Mouse (Mus musculus) gastrocnemius, adult 8-10 months (tissue): Measurements from ENCODE around the gene Olfr1214. TPM values are rescaled to one million over a fixed set of nuclear protein-coding genes. Genes with fewer than 3 reads are reported as not detected.
"Not testable (repeated sequence)": the region's sequence is repeated elsewhere in the genome, so short reads cannot be mapped to it uniquely, and the experiment has no call there.

Experiments
- DNase-seq, 2 experiments: peaks; one replicate each; pipeline ENCODE4 v3.0.0; 2022; ENCODE audit warnings: low spot score in 2 of 2
- total RNA-seq, 4 experiments: library from RNA; stranded (reverse); gene quantifications; 2 replicates each; pipeline ENCODE4 v1.2.4; 2022

Gene Olfr1214
- total RNA-seq: not detected

GRCm38 (mm10) chr2:88992553-88992952 is at the start of gene Olfr1214:
Gene Olfr1214, minus strand, starts transcription at chr2:88992653.
- no peak for DNase-seq

GRCm38 (mm10) chr2:89031965-89032364 is 39.5 kb upstream of the Olfr1214 start, which contains the start of gene Olfr1217:
Gene Olfr1217, minus strand, starts transcription at chr2:89032065.
- no peak for DNase-seq

- not testable (repeated sequence) for DNase-seq
These were observed 29.0 kb upstream of the Olfr1214 start for GRCm38 (mm10) chr2:89021436-89021835.

- DNase-seq: no peak
These were observed 25.8 kb upstream of the Olfr1214 start, which contains the start of gene Olfr1216 for GRCm38 (mm10) chr2:89018240-89018639. Gene Olfr1216, minus strand, starts transcription at chr2:89018340.

- no peak for DNase-seq
These were observed 14.4 kb upstream of the Olfr1214 start, which contains the start of gene Olfr1215 for GRCm38 (mm10) chr2:89006873-89007272. Gene Olfr1215, minus strand, starts transcription at chr2:89006973.

GRCm38 (mm10) chr2:88980181-88980580 is 12.3 kb downstream of the Olfr1214 start, which contains the start of gene Gm13762:
Gene Gm13762, minus strand, starts transcription at chr2:88980281.
- DNase-seq: no peak

GRCm38 (mm10) chr2:88953669-88954068 is 38.8 kb downstream of the Olfr1214 start, which contains the start of gene Olfr1212:
Gene Olfr1212, plus strand, starts transcription at chr2:88953969.
- no peak for DNase-seq

GRCm38 (mm10) chr2:88938011-88938410 is 54.4 kb downstream of the Olfr1214 start, which contains the start of gene Olfr1211:
Gene Olfr1211, minus strand, starts transcription at chr2:88938111.
- DNase-seq: no peak

Other genes with a start within 250 kb of the Olfr1214 start
- gene Olfr1198, start 241.3 kb downstream of the Olfr1214 start, total RNA-seq: not detected
- not detected for gene Olfr1199, start 232.2 kb downstream of the Olfr1214 start, total RNA-seq
- gene Olfr1200, start 222.2 kb downstream of the Olfr1214 start, total RNA-seq: not detected
- gene Olfr1201, start 199.6 kb downstream of the Olfr1214 start, total RNA-seq: not detected
- not detected for gene Olfr1202, start 178.2 kb downstream of the Olfr1214 start, total RNA-seq
- not detected for gene Olfr1205, start 162.9 kb downstream of the Olfr1214 start, total RNA-seq
- not detected for gene Olfr1204, start 143.4 kb downstream of the Olfr1214 start, total RNA-seq
- not detected for gene Olfr1206, start 129.4 kb downstream of the Olfr1214 start, total RNA-seq
- gene Olfr1208, start 90.3 kb downstream of the Olfr1214 start, total RNA-seq: not detected
- not detected for gene Olfr1209, start 77.5 kb downstream of the Olfr1214 start, total RNA-seq
- gene Olfr1211, start 54.5 kb downstream of the Olfr1214 start, total RNA-seq: not detected
- not detected for gene Olfr1212, start 38.7 kb downstream of the Olfr1214 start, total RNA-seq
- not detected for gene Gm13762, start 12.4 kb downstream of the Olfr1214 start, total RNA-seq
- not detected for gene Olfr1215, start 14.3 kb upstream of the Olfr1214 start, total RNA-seq
- gene Olfr1216, start 25.7 kb upstream of the Olfr1214 start, total RNA-seq: not detected
- not detected for gene Olfr1217, start 39.4 kb upstream of the Olfr1214 start, total RNA-seq
- not detected for gene Olfr1218, start 68.5 kb upstream of the Olfr1214 start, total RNA-seq
- gene Olfr1219, start 90.9 kb upstream of the Olfr1214 start, total RNA-seq: not detected
- gene Olfr1220, start 114.2 kb upstream of the Olfr1214 start, total RNA-seq: not detected
- gene Olfr1221, start 124.6 kb upstream of the Olfr1214 start, total RNA-seq: not detected
- not detected for gene Olfr1222, start 140.4 kb upstream of the Olfr1214 start, total RNA-seq
- not detected for gene Olfr1223, start 158.9 kb upstream of the Olfr1214 start, total RNA-seq
- gene Olfr1224-ps1, start 171.4 kb upstream of the Olfr1214 start, total RNA-seq: not detected
- gene Olfr1225, start 182.0 kb upstream of the Olfr1214 start, total RNA-seq: not detected
- not detected for gene Olfr1226, start 207.4 kb upstream of the Olfr1214 start, total RNA-seq